Mouse (Mus musculus) heart, embryonic 15.5 days (tissue): Measurements from ENCODE around the gene Olfr821. TPM values are rescaled to one million over a fixed set of nuclear protein-coding genes. Genes with fewer than 3 reads are reported as not detected.
"Not testable (repeated sequence)": the region's sequence is repeated elsewhere in the genome, so short reads cannot be mapped to it uniquely, and the experiment has no call there.

Source experiments
- ATAC-seq: fragments of 200-750 bp; cut with Nextera tagmentation; replicated peaks from 2 replicates; pipeline ENCODE4 v1.8.0; 2017; ENCODE audit warnings: low read depth, moderate TSS enrichment; ENCODE audit not compliant: insufficient number of reproducible peaks, insufficient read depth, low FRiP score
- H3K27ac ChIP-seq: fragments of 300-500 bp; sonication (generic); 2 replicates; pipeline ENCODE4 v1.5.1; 2015; ENCODE audit warnings: mild to moderate bottlenecking, inconsistent platforms
- H3K27me3 ChIP-seq: fragments of 300-500 bp; sonication (generic); 2 replicates; pipeline ENCODE4 v1.6.1; 2015; ENCODE audit warnings: inconsistent platforms
- H3K36me3 ChIP-seq: fragments of 300-500 bp; sonication (generic); 2 replicates; pipeline ENCODE4 v1.6.1; 2015; ENCODE audit warnings: mild to moderate bottlenecking, inconsistent platforms
- H3K4me1 ChIP-seq: fragments of 300-500 bp; sonication (generic); replicated peaks from 2 replicates; pipeline ENCODE4 v1.6.1; 2015; ENCODE audit warnings: inconsistent platforms
- H3K4me2 ChIP-seq: fragments of 300-500 bp; sonication (generic); 2 replicates; pipeline ENCODE4 v1.6.1; 2015; ENCODE audit warnings: inconsistent platforms, mild to moderate bottlenecking, moderate library complexity
- H3K4me3 ChIP-seq: fragments of 300-500 bp; sonication (generic); 2 replicates; pipeline ENCODE4 v1.5.1; 2015; ENCODE audit warnings: mild to moderate bottlenecking, inconsistent platforms
- H3K9ac ChIP-seq: fragments of 300-500 bp; sonication (generic); 2 replicates; pipeline ENCODE4 v1.6.1; 2015; ENCODE audit warnings: mild to moderate bottlenecking, inconsistent platforms
- H3K9me3 ChIP-seq: fragments of 300-500 bp; sonication (generic); replicated peaks from 2 replicates; pipeline ENCODE4 v1.6.1; 2016; ENCODE audit warnings: inconsistent platforms
- WGBS: fragments of 180-500 bp; shearing (Covaris S2); methylation state at CpG from one replicate; pipeline ENCODE4 v1.1.7; 2015; ENCODE audit warnings: mixed read lengths; 5-methylcytosine and 5-hydroxymethylcytosine counted together
- polyA plus RNA-seq: library from polyadenylated mRNA; unstranded; fragments of >200 nt; fragmentation: Nextera tagmentation; extraction: Ambion mirVana; gene quantifications from 2 replicates; pipeline ENCODE4 v1.2.1, GENCODE M21; 2015

Olfr821 gene
- not detected in 2 replicates for polyA plus RNA-seq

- Histone ChIP-seq H3K4me2 (no peak within 1 kb of the TSS), H3K27me3 (no peaks in the 10 kb centered on the region), H3K36me3 (no peaks in the 10 kb centered on the region), H3K9me3 (no peaks in the 10 kb centered on the region), H3K4me3 (no peak within 1 kb of the TSS), H3K27ac (no peak within 1 kb of the TSS), H3K4me1 (no peaks in the 10 kb centered on the region), H3K9ac (no peak within 1 kb of the TSS)
- no peak for ATAC-seq
Measured at GRCm38 (mm10) chr10:130030048-130030447, at the start of gene Olfr821. Olfr821 (plus strand) TSS chr10:130030348.

DNA sequence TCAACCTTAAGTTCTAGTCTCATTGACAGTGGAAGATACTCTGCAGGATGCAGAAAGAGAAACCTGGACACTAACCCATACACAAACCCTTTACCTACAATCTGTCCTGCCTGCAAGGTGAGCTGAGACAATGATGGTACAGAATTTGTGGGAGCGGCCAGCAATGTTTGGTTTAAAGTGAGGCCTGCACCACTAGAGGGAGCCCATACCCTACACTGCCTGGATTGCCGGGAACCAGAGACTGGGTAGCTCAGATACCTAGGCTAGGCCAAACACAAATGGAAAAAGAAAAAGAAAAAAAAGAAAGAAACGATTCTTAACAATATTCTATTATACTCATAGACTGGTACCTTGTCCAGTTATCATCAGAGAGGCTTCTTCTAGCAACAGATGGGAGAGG is 48.3 kb upstream of the Olfr821 start:
- H3K9me3 ChIP-seq, H3K27ac ChIP-seq, ATAC-seq, H3K4me2 ChIP-seq, H3K36me3 ChIP-seq, H3K27me3 ChIP-seq, H3K9ac ChIP-seq, H3K4me1 ChIP-seq, H3K4me3 ChIP-seq: not testable (repeated sequence)
- WGBS, result no CpG with 5 or more reads among the region's 3 CpGs

DNA sequence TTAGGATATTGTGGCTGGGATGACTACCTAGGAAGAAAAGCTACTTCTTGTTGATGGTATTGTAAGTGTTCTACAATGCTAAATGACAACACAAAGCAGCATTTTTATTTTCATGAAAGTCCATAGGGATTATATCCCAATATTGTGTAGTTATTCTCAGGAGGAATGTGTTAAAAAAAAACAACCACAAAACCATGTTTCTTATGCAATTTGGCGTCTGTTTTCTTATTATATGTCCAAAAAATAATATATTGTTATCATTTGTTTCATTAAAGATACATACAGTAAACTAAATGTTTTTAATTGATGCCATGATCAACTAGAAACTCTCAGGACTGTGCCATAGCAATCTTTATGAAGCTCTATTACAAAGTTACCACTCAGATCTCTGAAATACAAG is 45.2 kb upstream of the Olfr821 start, which contains the start of gene Gm10310:
TSS of gene Gm10310 (minus strand) at position 101 of the 400 bp plus-strand sequence.
- H3K36me3 ChIP-seq, H3K9me3 ChIP-seq, H3K4me2 ChIP-seq, H3K4me1 ChIP-seq, H3K9ac ChIP-seq, H3K27ac ChIP-seq, H3K27me3 ChIP-seq, ATAC-seq, H3K4me3 ChIP-seq: not testable (repeated sequence)
- no CpG with 5 or more reads among the region's 1 CpGs for WGBS

GRCm38 (mm10) chr10:130004104-130004503 is 26.0 kb upstream of the Olfr821 start:
- H3K9ac ChIP-seq, H3K4me1 ChIP-seq, H3K27me3 ChIP-seq, H3K4me3 ChIP-seq, H3K4me2 ChIP-seq, H3K9me3 ChIP-seq, ATAC-seq, H3K27ac ChIP-seq, H3K36me3 ChIP-seq: not testable (repeated sequence)
- WGBS, result 72% methylated on average over 4 of the region's 4 CpGs

GRCm38 (mm10) chr10:130005366-130005765 is 24.8 kb upstream of the Olfr821 start:
- H3K36me3 ChIP-seq, H3K4me2 ChIP-seq, H3K27me3 ChIP-seq, H3K4me1 ChIP-seq, H3K4me3 ChIP-seq, H3K27ac ChIP-seq, ATAC-seq, H3K9ac ChIP-seq, H3K9me3 ChIP-seq: not testable (repeated sequence)
- 74% methylated on average over 4 of the region's 4 CpGs for WGBS

DNA sequence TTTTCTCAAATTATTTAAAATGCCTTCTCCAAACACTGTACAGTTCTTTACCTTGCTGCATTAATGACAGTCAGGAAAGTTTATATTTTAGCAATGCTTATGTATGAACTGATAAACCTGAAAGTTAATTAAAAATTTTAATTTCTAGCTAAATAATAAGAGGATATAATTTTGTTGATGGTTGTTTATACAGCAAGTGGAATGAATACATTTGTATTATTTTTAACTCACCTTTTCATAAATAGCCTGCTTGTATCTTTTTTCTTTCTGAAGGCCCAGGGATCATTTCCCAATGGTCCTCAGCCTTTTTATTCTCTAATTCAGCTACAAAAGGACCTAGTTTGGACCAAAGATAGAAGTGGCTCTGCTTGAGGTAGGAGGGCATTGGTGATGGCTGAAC is 17.8 kb upstream of the Olfr821 start, which contains the start of gene Olfr820:
TSS of gene Olfr820 (plus strand) at position 301 of the 400 bp plus-strand sequence.
- no peak for ATAC-seq
- H3K4me2 ChIP-seq, result no peak within 1 kb of the TSS
- no peaks in the 10 kb centered on the region for H3K9me3 ChIP-seq
- H3K27me3 ChIP-seq, result no peaks in the 10 kb centered on the region
- H3K9ac ChIP-seq, result no peak within 1 kb of the TSS
- H3K4me3 ChIP-seq, result no peak within 1 kb of the TSS
- no peaks in the 10 kb centered on the region for H3K36me3 ChIP-seq
- no peak within 1 kb of the TSS for H3K27ac ChIP-seq
- no peaks in the 10 kb centered on the region for H3K4me1 ChIP-seq

GRCm38 (mm10) chr10:130037096-130037495 is 6.9 kb downstream of the Olfr821 start:
- H3K4me3 ChIP-seq, result no peak overlapping the region
- H3K9ac ChIP-seq, result no peak overlapping the region
- WGBS, result 62% methylated on average over 6 of the region's 6 CpGs
- no peak for ATAC-seq
- H3K9me3 ChIP-seq, result no peaks in the 10 kb centered on the region
- no peak overlapping the region for H3K27ac ChIP-seq
- no peaks in the 10 kb centered on the region for H3K36me3 ChIP-seq
- H3K4me1 ChIP-seq, result no peaks in the 10 kb centered on the region
- H3K4me2 ChIP-seq, result no peak overlapping the region
- H3K27me3 ChIP-seq, result no peaks in the 10 kb centered on the region

DNA sequence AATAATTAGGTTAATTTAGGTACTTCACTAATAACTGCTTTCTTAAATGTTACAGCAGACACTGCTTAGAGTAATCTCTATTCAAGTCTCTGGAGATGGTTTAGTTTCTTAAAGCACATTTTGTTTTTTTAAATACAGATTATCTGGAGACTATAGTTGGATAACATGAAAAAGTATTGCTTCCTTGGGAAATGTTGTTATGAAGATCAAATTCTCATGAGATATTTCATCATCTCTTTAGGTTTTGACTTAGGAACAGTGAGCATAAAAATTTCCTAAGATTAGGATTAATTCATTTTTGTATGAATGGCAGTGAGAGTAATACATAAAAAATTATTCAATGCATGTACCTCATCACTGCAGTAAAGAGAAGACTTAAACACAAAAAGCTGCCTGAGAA is 40.8 kb downstream of the Olfr821 start, which contains the start of gene Olfr822:
TSS of gene Olfr822 (plus strand) at position 301 of the 400 bp plus-strand sequence.
- Histone ChIP-seq H3K27me3 (no peaks in the 10 kb centered on the region), H3K9ac (no peak within 1 kb of the TSS), H3K4me2 (no peak within 1 kb of the TSS), H3K9me3 (no peaks in the 10 kb centered on the region), H3K4me1 (no peaks in the 10 kb centered on the region), H3K4me3 (no peak within 1 kb of the TSS), H3K36me3 (no peaks in the 10 kb centered on the region), H3K27ac (no peak within 1 kb of the TSS)
- ATAC-seq, result no peak

Other genes starting within 250 kb of the Olfr821 start
- gene Olfr810, start 235.4 kb upstream of the Olfr821 start, polyA plus RNA-seq, result not detected in 2 replicates
- gene Olfr811, start 226.0 kb upstream of the Olfr821 start, polyA plus RNA-seq, result not detected in 2 replicates
- gene Olfr812, start 184.3 kb upstream of the Olfr821 start, polyA plus RNA-seq, result not detected in 2 replicates
- not detected in 2 replicates for gene Olfr813, start 175.0 kb upstream of the Olfr821 start, polyA plus RNA-seq
- gene Olfr814, start 150.5 kb upstream of the Olfr821 start, polyA plus RNA-seq, result not detected in 2 replicates
- not detected in 2 replicates for gene Olfr815, start 124.5 kb upstream of the Olfr821 start, polyA plus RNA-seq
- not detected in 2 replicates for gene Olfr816, start 114.8 kb upstream of the Olfr821 start, polyA plus RNA-seq
- gene Olfr818, start 81.2 kb upstream of the Olfr821 start, polyA plus RNA-seq, result not detected in 2 replicates
- gene Olfr819, start 63.1 kb upstream of the Olfr821 start, polyA plus RNA-seq, result not detected in 2 replicates
- not detected in 2 replicates for gene Olfr247, start 54.2 kb upstream of the Olfr821 start, polyA plus RNA-seq
- not detected in 2 replicates for gene Gm10310, start 45.3 kb upstream of the Olfr821 start, polyA plus RNA-seq
- not detected in 2 replicates for gene Olfr820, start 17.7 kb upstream of the Olfr821 start, polyA plus RNA-seq
- gene Olfr822, start 40.9 kb downstream of the Olfr821 start, polyA plus RNA-seq, result not detected in 2 replicates
- gene Olfr823, start 85.0 kb downstream of the Olfr821 start, polyA plus RNA-seq, result not detected in 2 replicates
- not detected in 2 replicates for gene Olfr824, start 99.7 kb downstream of the Olfr821 start, polyA plus RNA-seq
- gene Olfr825, start 136.4 kb downstream of the Olfr821 start, polyA plus RNA-seq, result not detected in 2 replicates
- not detected in 2 replicates for gene Olfr826, start 153.8 kb downstream of the Olfr821 start, polyA plus RNA-seq
- gene Olfr827, start 184.1 kb downstream of the Olfr821 start, polyA plus RNA-seq, result not detected in 2 replicates
- gene Neurod4, start 249.9 kb downstream of the Olfr821 start, polyA plus RNA-seq, result not detected in 2 replicates